Mouse (Mus musculus) stomach, postnatal 0 days (tissue): ENCODE results near the gene Mga.

Experiments used
- CTCF ChIP-seq: IDR thresholded peaks from 2 replicates; pipeline ENCODE4 v1.5.1; 2016; ENCODE audit warnings: antibody characterized with exemption, low read depth, mild to moderate bottlenecking, moderate library complexity
- EP300 ChIP-seq: optimal IDR thresholded peaks from 2 replicates; pipeline ENCODE3; 2016; ENCODE audit warnings: antibody characterized with exemption

DNA sequence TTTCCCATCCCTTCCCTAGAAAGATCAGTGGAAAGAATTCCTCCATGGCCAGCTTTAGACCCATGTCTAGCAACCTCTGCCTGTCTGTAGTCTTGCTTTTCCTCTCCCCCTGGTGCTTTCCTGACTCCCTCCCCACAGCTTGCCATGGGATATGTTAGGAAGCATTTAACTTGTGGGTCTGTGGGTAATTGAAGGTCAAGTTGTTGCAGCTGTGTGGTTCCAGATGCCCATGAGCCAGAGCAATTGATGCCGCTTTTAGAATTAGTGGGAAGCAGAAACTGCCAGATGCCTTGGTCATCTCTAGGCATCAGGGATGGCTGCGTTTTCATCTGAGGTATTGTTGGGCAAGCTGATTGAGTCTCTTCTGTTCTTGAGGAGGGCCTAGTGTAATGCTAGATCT, 84.6 kb downstream of the Mga start:
- TF ChIP-seq CTCF (no peak), EP300 (no peak)
